Mouse (Mus musculus) G1E (cell line): ENCODE data around the gene Cyp1a2. TPM values are rescaled to one million over a fixed set of nuclear protein-coding genes. Genes with fewer than 3 reads are reported as not detected.

Experiments
- ATAC-seq: 2 replicates; pipeline ENCODE4 v1.8.0; 2016; ENCODE audit warnings: mild to moderate bottlenecking; ENCODE audit not compliant: insufficient number of reproducible peaks, poor library complexity, low FRiP score, severe bottlenecking; ENCODE audit errors: extremely low read depth
- DNase-seq: peaks from one replicate; pipeline ENCODE4 v3.0.0; 2012; ENCODE audit warnings: low spot score
- H3K27me3 ChIP-seq: 2 replicates; pipeline ENCODE4 v1.6.1; 2012; ENCODE audit warnings: mild to moderate bottlenecking, low read length, inconsistent platforms; ENCODE audit not compliant: insufficient read depth
- H3K36me3 ChIP-seq: replicated peaks from 2 replicates; pipeline ENCODE3; 2012; ENCODE audit warnings: mild to moderate bottlenecking, inconsistent platforms
- H3K4me1 ChIP-seq: 2 replicates; pipeline ENCODE4 v1.6.1; 2012; ENCODE audit warnings: low read depth, low read length, inconsistent platforms, mixed read lengths; ENCODE audit not compliant: insufficient read depth
- H3K4me3 ChIP-seq: 2 replicates; pipeline ENCODE4 v1.5.1; 2012; ENCODE audit warnings: low read depth, mild to moderate bottlenecking, inconsistent platforms, low read length, moderate library complexity, mixed read lengths
- H3K9me3 ChIP-seq: replicated peaks from 2 replicates; pipeline ENCODE4 v1.6.1; 2012; ENCODE audit warnings: inconsistent platforms
- CTCF ChIP-seq: IDR thresholded peaks from 2 replicates; pipeline ENCODE4 v1.5.1; 2012; ENCODE audit warnings: low read depth, low read length, inconsistent platforms, mixed read lengths
- GATA1 ChIP-seq: IDR thresholded peaks from 2 replicates; pipeline ENCODE4 v1.6.1; 2012; ENCODE audit warnings: borderline replicate concordance, low read length, inconsistent platforms, mixed read lengths
- GATA2 ChIP-seq: IDR thresholded peaks from 2 replicates; pipeline ENCODE4 v1.6.1; 2012; ENCODE audit warnings: low read depth, low read length, inconsistent platforms, borderline replicate concordance
- POLR2AphosphoS5 ChIP-seq: IDR thresholded peaks from 2 replicates; pipeline ENCODE4 v1.6.1; 2012; ENCODE audit warnings: low read depth, low read length, inconsistent platforms; ENCODE audit not compliant: insufficient replicate concordance
- TAL1 ChIP-seq: conservative IDR thresholded peaks from 2 replicates; pipeline ENCODE4 v1.6.1; 2012; ENCODE audit warnings: low read depth, low read length, inconsistent platforms, mixed read lengths
- polyA plus RNA-seq: library from polyadenylated mRNA; stranded (reverse); fragments of >175 nt; gene quantifications from 2 replicates; pipeline ENCODE4 v1.2.3, GENCODE M21; 2012
- total RNA-seq, 2 experiments: library from RNA; stranded (forward) in 1 of 2; stranded (reverse) in 1 of 2; fragments of 200-1000 nt in 1 of 2; fragments of >200 nt in 1 of 2; fragmentation: Nextera tagmentation in 1 of 2; gene quantifications; 2 replicates each; pipeline ENCODE4 v1.2.3; 2014 to 2017

The Cyp1a2 gene
- not detected in 2 replicates for total RNA-seq (2014; fragmentation: Nextera tagmentation)
- not detected in 2 replicates for total RNA-seq (2017)
- polyA plus RNA-seq = not detected in 2 replicates

- Histone ChIP-seq H3K4me1 (no peaks in the 10 kb centered on the region), H3K9me3 (no peaks in the 10 kb centered on the region), H3K27me3 (peaks cover 42% of the 10 kb centered on the region), H3K36me3 (no peaks in the 10 kb centered on the region), H3K4me3 (no peak within 1 kb of the TSS)
- TF ChIP-seq GATA1 (no peak), GATA2 (no peak)
- no peak for ATAC-seq
- no peak for DNase-seq
These were observed at the start of gene Cyp1a2 for GRCm38 (mm10) chr9:57683520-57683919. Gene Cyp1a2, minus strand, starts transcription at chr9:57683703.

- no peak for DNase-seq
- no peak for ATAC-seq
- Histone ChIP-seq H3K27me3 (no peaks in the 10 kb centered on the region), H3K4me3 (no peak overlapping the region), H3K9me3 (no peaks in the 10 kb centered on the region), H3K36me3 (peaks cover 85% of the 10 kb centered on the region), H3K4me1 (no peaks in the 10 kb centered on the region)
- no peak for TF ChIP-seq TAL1
- no peak for TF ChIP-seq CTCF
- TF ChIP-seq GATA2 = no peak
- TF ChIP-seq GATA1 = no peak
- TF ChIP-seq POLR2AphosphoS5 = no peak
These were observed 44.8 kb upstream of the Cyp1a2 start for GRCm38 (mm10) chr9:57728312-57728711.

GRCm38 (mm10) chr9:57724701-57725100 lies 41.2 kb upstream of the Cyp1a2 start:
- H3K4me3 ChIP-seq = no peak overlapping the region
- ATAC-seq = no peak
- no peak for DNase-seq
- no peak for TF ChIP-seq GATA2
- no peak for TF ChIP-seq POLR2AphosphoS5
- TF ChIP-seq GATA1 = no peak
- TF ChIP-seq TAL1 = no peak
- no peak for TF ChIP-seq CTCF
- peaks cover 91% of the 10 kb centered on the region for H3K36me3 ChIP-seq
- H3K27me3 ChIP-seq = no peaks in the 10 kb centered on the region
- H3K4me1 ChIP-seq = no peaks in the 10 kb centered on the region
- no peaks in the 10 kb centered on the region for H3K9me3 ChIP-seq

- ATAC-seq = no peak
- TF ChIP-seq CTCF (no peak), POLR2AphosphoS5 (no peak), GATA2 (no peak), GATA1 (no peak), TAL1 (no peak)
- DNase-seq = no peak
- Histone ChIP-seq H3K4me1 (no peaks in the 10 kb centered on the region), H3K9me3 (no peaks in the 10 kb centered on the region), H3K27me3 (no peaks in the 10 kb centered on the region), H3K4me3 (no peak overlapping the region), H3K36me3 (peaks cover 91% of the 10 kb centered on the region)
These were observed 40.3 kb upstream of the Cyp1a2 start for GRCm38 (mm10) chr9:57723796-57724195.

- no peak overlapping the region for H3K4me3 ChIP-seq
- H3K27me3 ChIP-seq = no peaks in the 10 kb centered on the region
- H3K9me3 ChIP-seq = no peaks in the 10 kb centered on the region
- ATAC-seq (no peak), DNase-seq (no peak)
- peaks cover 94% of the 10 kb centered on the region for H3K36me3 ChIP-seq
- no peaks in the 10 kb centered on the region for H3K4me1 ChIP-seq
- no peak for TF ChIP-seq GATA1
- no peak for TF ChIP-seq TAL1
- no peak for TF ChIP-seq CTCF
- TF ChIP-seq GATA2 = no peak
- TF ChIP-seq POLR2AphosphoS5 = no peak
These were observed 39.8 kb upstream of the Cyp1a2 start for GRCm38 (mm10) chr9:57723315-57723715.

- Histone ChIP-seq H3K27me3 (no peaks in the 10 kb centered on the region), H3K4me1 (no peaks in the 10 kb centered on the region; the same call in 1 of the 2 replicates), H3K9me3 (no peaks in the 10 kb centered on the region), H3K36me3 (peaks cover 94% of the 10 kb centered on the region), H3K4me3 (no peak overlapping the region)
- TF ChIP-seq POLR2AphosphoS5 (no peak), GATA2 (no peak), CTCF (no peak), GATA1 (no peak), TAL1 (no peak)
- ATAC-seq (no peak), DNase-seq (no peak)
These were observed 38.9 kb upstream of the Cyp1a2 start for GRCm38 (mm10) chr9:57722371-57722770.

GRCm38 (mm10) chr9:57720736-57721135 lies 37.2 kb upstream of the Cyp1a2 start:
- no peak for TF ChIP-seq POLR2AphosphoS5
- no peak for TF ChIP-seq CTCF
- TF ChIP-seq TAL1 = no peak
- no peak for TF ChIP-seq GATA2
- no peak for TF ChIP-seq GATA1
- H3K27me3 ChIP-seq = no peaks in the 10 kb centered on the region
- ATAC-seq (no peak), DNase-seq (no peak)
- no peaks in the 10 kb centered on the region for H3K9me3 ChIP-seq
- no peak overlapping the region for H3K4me3 ChIP-seq
- H3K36me3 ChIP-seq = peaks cover 92% of the 10 kb centered on the region
- no peaks in the 10 kb centered on the region; the same call in 1 of the 2 replicates for H3K4me1 ChIP-seq
